Mouse (Mus musculus) heart, adult 2 months (tissue): ENCODE measurements around the gene Nomo1. TPM values are rescaled to one million over a fixed set of nuclear protein-coding genes. Genes with fewer than 3 reads are reported as not detected.
A peak's percentile ranks its signal among the peaks of the same experiment; 100 is the strongest.

ENCODE experiments used
- DNase-seq, 2 experiments: peaks; one replicate each; pipeline ENCODE4 v3.0.0; 2021
- H3K27ac ChIP-seq: fragments of 200-600 bp; 2 replicates; pipeline ENCODE4 v1.8.1; 2022
- H3K27me3 ChIP-seq: fragments of 200-500 bp; 2 replicates; pipeline ENCODE4 v1.6.1; 2012; ENCODE audit warnings: mild to moderate bottlenecking, low read length, inconsistent platforms, mixed read lengths; ENCODE audit not compliant: control insufficient read depth, insufficient read depth
- H3K36me3 ChIP-seq: fragments of 200-500 bp; 2 replicates; pipeline ENCODE4 v1.6.1; 2012; ENCODE audit warnings: low read length, inconsistent platforms; ENCODE audit not compliant: control insufficient read depth, insufficient read depth
- H3K4me1 ChIP-seq: fragments of 200-500 bp; 2 replicates; pipeline ENCODE4 v1.6.1; 2011; ENCODE audit warnings: low read length; ENCODE audit not compliant: control insufficient read depth, insufficient read depth
- H3K4me3 ChIP-seq: fragments of 200-600 bp; 2 replicates; pipeline ENCODE4 v1.8.1; 2022
- H3K79me2 ChIP-seq: fragments of 200-500 bp; replicated peaks from 2 replicates; pipeline ENCODE4 v1.6.1; 2012; ENCODE audit warnings: mild to moderate bottlenecking, inconsistent platforms, low read length, moderate library complexity, mixed read lengths; ENCODE audit not compliant: control insufficient read depth, insufficient read depth
- H3K9ac ChIP-seq: fragments of 200-500 bp; 2 replicates; pipeline ENCODE4 v1.6.1; 2012; ENCODE audit warnings: low read depth, mild to moderate bottlenecking, control low read depth, inconsistent platforms, low read length, mixed read lengths
- CTCF ChIP-seq: fragments of 200-600 bp; IDR thresholded peaks from 2 replicates; pipeline ENCODE4 v1.8.1; 2022; ENCODE audit warnings: antibody characterized with exemption, mild to moderate bottlenecking, moderate library complexity
- EP300 ChIP-seq: fragments of 200-500 bp; IDR thresholded peaks from 2 replicates; pipeline ENCODE4 v1.6.1; 2011; ENCODE audit warnings: low read depth, low read length, control low read depth; ENCODE audit not compliant: insufficient read depth
- POLR2A ChIP-seq: fragments of 200-500 bp; IDR thresholded peaks from 2 replicates; pipeline ENCODE4 v1.6.1; 2011; ENCODE audit warnings: mild to moderate bottlenecking, low read depth, low read length, control low read depth; ENCODE audit not compliant: insufficient read depth
- WGBS: fragments of 180-500 bp; shearing (Covaris S2); methylation state at CpG from one replicate; pipeline ENCODE4 v1.1.7; 2018; 5-methylcytosine and 5-hydroxymethylcytosine counted together
- intact Hi-C: fragments of 180-260 bp; cut with DNase I; formaldehyde crosslinking; loops from one replicate; pipeline ENCODE4 v1.15.1; 2025
- long read RNA-seq: library from polyadenylated mRNA; stranded (forward); transcript quantifications from one replicate; pipeline ENCODE4 v2.0.0, GENCODE M21; 2021
- polyA plus RNA-seq: library from polyadenylated mRNA; depleted of rRNA; stranded (reverse); fragments of >200 nt; gene quantifications from 2 replicates; pipeline ENCODE4 v1.2.3, GENCODE M21; 2012; rRNA removed
- total RNA-seq, 2 experiments: library from RNA; stranded (reverse); gene quantifications; 2 replicates each; pipeline ENCODE4 v1.2.3; 2021

Gene Nomo1
- 10 to 100 TPM; 88.1 to 91.7 TPM for total RNA-seq
- 49.1 and 65.2 TPM in 2 replicates for polyA plus RNA-seq
- long read RNA-seq, full-length matches to known transcripts = 8 of 40 reads
- long read RNA-seq, partial matches to known transcripts = 31 of 40 reads
- long read RNA-seq, other reads (novel, unspliced or antisense) = 1 of 40 reads

DNA sequence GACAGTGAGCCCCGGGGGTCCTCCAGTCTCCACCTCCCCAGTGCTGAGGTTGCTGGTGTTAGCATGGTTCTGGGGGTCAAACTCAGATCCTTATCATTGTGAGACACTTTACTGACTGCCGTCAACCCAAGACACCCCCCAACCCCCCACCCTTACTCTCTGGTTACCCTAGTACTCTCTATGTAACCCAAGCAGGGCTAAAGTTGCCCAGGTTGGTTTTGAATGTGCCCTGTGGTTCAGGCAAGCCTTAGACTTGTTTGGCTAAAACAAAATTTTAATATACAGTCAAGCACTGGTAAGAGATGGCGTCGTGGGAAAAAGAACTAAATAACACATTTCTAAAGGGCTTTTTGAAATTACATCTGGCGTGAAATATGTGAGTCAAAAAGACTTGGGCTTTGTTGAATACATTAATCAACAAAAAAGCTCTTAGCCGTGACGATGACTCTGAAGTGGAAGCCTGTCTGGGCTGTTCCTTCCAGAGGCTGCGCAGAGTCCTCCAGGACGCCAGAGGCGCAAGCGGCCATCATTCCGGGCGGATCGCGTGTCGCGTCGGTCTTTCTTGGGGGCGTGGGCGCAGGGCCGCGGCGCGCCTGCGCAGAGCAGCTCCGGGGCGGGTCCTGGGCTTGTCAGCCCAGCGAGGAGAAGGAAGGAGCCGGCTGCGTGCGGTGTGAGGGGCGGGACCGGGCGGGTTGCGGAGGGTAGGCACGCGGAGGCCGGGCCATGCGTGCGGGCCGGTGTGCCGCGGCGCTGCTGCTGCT is at the start of gene Nomo1:
TSS of gene Nomo1 (plus strand) at position 590 of the 761 bp plus-strand sequence.
- no peaks in the 10 kb centered on the region for H3K27me3 ChIP-seq
- H3K27ac ChIP-seq = peak within 1 kb of the TSS; percentile 62
- TF ChIP-seq POLR2A (peak; percentile 76), EP300 (peak; percentile 70; the same call in 1 of the 2 replicates), CTCF (peak; percentile 94)
- no peaks in the 10 kb centered on the region for H3K36me3 ChIP-seq
- 5% methylated on average over 44 of the region's 44 CpGs for WGBS
- peak within 1 kb of the TSS; percentile 95 for H3K4me3 ChIP-seq
- H3K9ac ChIP-seq = peak within 1 kb of the TSS; percentile 97
- intact Hi-C loops = loop anchor here (10.0 kb wide), 1 partner anchor 198 kb away; the partner anchor contains the start of gene Grwd1
- H3K4me1 ChIP-seq = peaks cover 5% of the 10 kb centered on the region; the same call in 1 of the 2 replicates
- H3K79me2 ChIP-seq = peaks cover 2% of the 10 kb centered on the region
- DNase-seq = peak; percentile 97 to 98

DNA sequence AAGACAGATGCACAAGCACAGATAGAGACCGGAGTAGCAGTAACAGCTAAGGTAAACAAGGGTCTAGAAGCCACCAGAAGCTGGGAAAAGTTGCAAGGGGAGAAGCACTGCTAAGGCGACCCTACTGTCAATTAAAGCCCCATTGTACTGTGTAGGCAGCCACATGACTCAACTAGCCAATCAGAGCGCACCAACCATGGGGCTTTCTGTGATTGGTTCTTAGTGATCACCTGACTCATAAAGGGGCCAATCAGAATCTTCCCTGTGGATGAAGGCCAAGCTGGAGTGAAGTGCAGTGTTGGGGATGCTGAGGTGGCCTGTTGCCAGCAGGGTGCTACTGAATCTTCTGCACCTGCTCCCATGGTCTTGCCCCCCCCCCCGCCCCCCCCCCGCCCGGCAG is 46.6 kb upstream of the Nomo1 start:
- H3K4me3 ChIP-seq = no peak overlapping the region
- no peak for DNase-seq
- no peaks in the 10 kb centered on the region for H3K27me3 ChIP-seq
- TF ChIP-seq CTCF (no peak), EP300 (no peak), POLR2A (no peak)
- 66% methylated on average over 6 of the region's 6 CpGs for WGBS
- no peaks in the 10 kb centered on the region for H3K4me1 ChIP-seq
- no peak overlapping the region for H3K27ac ChIP-seq
- H3K9ac ChIP-seq = no peak overlapping the region
- intact Hi-C loops = no loop called here
- H3K36me3 ChIP-seq = no peaks in the 10 kb centered on the region
- no peaks in the 10 kb centered on the region for H3K79me2 ChIP-seq

DNA sequence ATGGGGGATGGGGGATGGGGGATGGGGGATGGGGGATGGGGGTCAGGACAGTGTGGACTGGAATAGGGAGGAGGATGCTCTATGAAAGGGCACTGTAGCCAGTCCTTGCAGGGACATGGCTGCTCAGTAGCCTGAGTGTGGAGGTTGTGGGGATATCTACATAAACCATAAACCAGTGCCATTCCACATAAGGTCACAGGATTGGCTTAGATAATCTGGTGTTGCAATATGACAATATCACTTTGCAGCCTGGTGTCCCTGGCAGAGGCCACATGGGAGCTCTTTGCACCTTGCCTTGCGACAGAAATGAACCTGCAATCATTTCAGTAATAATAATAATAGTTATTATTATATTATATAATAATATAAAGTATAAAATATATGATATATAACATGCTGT is 45.2 kb upstream of the Nomo1 start:
- no peaks in the 10 kb centered on the region for H3K27me3 ChIP-seq
- no peak for TF ChIP-seq EP300
- TF ChIP-seq POLR2A = no peak
- TF ChIP-seq CTCF = no peak
- no peaks in the 10 kb centered on the region for H3K79me2 ChIP-seq
- no peaks in the 10 kb centered on the region for H3K36me3 ChIP-seq
- no peak overlapping the region for H3K4me3 ChIP-seq
- intact Hi-C loops = no loop called here
- 78% methylated on average over 1 of the region's 1 CpGs for WGBS
- H3K27ac ChIP-seq = no peak overlapping the region
- no peak overlapping the region for H3K9ac ChIP-seq
- H3K4me1 ChIP-seq = no peaks in the 10 kb centered on the region
- DNase-seq = no peak

DNA sequence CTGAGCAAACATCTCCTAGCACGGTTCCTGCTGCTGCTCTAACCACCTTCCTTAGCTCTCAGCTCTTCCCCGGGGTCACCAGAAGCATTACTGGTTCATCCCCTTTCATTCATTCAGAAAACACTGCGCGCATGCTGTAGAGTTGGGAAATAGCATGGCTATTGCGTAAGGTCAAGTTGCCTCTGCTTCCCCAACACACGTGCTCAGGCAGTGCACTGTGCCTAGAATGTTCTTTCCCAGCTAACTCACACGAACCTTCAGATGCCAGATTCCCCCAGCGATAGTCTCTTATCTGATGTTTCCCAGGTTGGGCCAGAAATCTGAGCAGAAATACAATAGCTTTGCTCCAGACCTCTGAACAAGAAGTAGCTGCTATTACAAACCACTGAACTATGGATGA is 41.0 kb upstream of the Nomo1 start:
- Histone ChIP-seq H3K79me2 (no peaks in the 10 kb centered on the region), H3K27ac (no peak overlapping the region), H3K36me3 (no peaks in the 10 kb centered on the region), H3K4me1 (no peaks in the 10 kb centered on the region), H3K27me3 (no peaks in the 10 kb centered on the region), H3K9ac (no peak overlapping the region), H3K4me3 (no peak overlapping the region)
- intact Hi-C loops = no loop called here
- WGBS = 71% methylated on average over 8 of the region's 8 CpGs
- TF ChIP-seq POLR2A (no peak), CTCF (no peak), EP300 (no peak)
- no peak for DNase-seq

DNA sequence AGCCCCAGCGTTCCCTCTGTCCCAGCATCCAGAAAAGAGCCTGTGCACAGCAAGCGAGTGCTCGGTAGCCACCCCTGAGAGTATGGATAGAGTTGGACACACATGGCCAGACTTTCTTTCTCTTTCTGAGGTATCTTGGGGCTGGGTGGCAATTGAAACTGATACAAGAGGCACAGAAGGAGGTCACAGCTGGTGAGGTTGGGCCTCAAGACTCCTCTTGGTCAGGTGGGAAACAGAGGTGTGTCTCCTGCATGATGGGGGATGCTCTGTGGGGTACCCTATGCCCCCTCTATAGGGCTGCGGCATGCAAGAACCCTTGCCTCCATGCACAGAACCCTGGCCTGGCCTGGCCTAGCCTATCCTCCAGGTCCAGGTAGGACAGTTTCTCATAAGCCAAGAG is 32.9 kb upstream of the Nomo1 start:
- Histone ChIP-seq H3K27me3 (no peaks in the 10 kb centered on the region), H3K4me1 (no peaks in the 10 kb centered on the region), H3K27ac (no peak overlapping the region), H3K79me2 (no peaks in the 10 kb centered on the region), H3K9ac (no peak overlapping the region), H3K4me3 (no peak overlapping the region), H3K36me3 (no peaks in the 10 kb centered on the region)
- 92% methylated on average over 4 of the region's 4 CpGs for WGBS
- no peak for DNase-seq
- intact Hi-C loops = no loop called here
- TF ChIP-seq CTCF = no peak
- no peak for TF ChIP-seq EP300

DNA sequence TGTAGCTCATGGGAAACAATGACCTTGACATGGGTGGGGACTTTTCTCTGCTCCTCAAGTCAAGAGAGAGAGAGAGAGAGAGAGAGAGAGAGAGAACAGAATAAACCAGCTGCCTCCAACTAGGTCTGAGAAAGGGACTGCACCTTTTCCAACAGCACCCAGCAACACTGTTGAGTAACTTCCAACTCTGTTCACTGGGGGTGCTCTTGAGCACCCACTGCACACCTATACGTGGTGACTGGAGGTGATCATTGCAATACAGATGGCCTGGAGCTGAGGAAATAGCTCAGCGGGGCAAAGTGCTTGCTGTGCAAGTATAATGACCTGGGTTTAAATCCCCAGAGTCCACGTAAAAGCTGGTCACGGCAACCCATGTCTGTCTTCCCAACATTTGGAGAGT is 30.8 kb upstream of the Nomo1 start:
- intact Hi-C loops = no loop called here
- TF ChIP-seq CTCF (peak; percentile 53), POLR2A (no peak)
- Histone ChIP-seq H3K4me1 (no peaks in the 10 kb centered on the region), H3K79me2 (no peaks in the 10 kb centered on the region), H3K27me3 (no peaks in the 10 kb centered on the region), H3K27ac (no peak overlapping the region), H3K4me3 (no peak overlapping the region), H3K9ac (no peak overlapping the region), H3K36me3 (no peaks in the 10 kb centered on the region)
- WGBS = 54% methylated on average over 4 of the region's 4 CpGs
- DNase-seq = no peak
